Mouse (Mus musculus) hindbrain, embryonic 10.5 days (tissue): ENCODE results near the gene Scg2. TPM values are rescaled to one million over a fixed set of nuclear protein-coding genes. Genes with fewer than 3 reads are reported as not detected.

ENCODE experiments used
- DNase-seq: peaks from one replicate; pipeline ENCODE4 v3.0.0-alpha.2; 2017; ENCODE audit warnings: low spot score
- H3K27ac ChIP-seq: fragments of 300-500 bp; sonication (generic); 2 replicates; pipeline ENCODE4 v1.5.1; 2016; ENCODE audit warnings: mild to moderate bottlenecking, moderate library complexity
- H3K27me3 ChIP-seq: fragments of 300-500 bp; sonication (generic); 2 replicates; pipeline ENCODE4 v1.6.1; 2016; ENCODE audit warnings: mild to moderate bottlenecking; ENCODE audit not compliant: poor library complexity, insufficient read depth, severe bottlenecking
- H3K36me3 ChIP-seq: fragments of 300-500 bp; sonication (generic); 2 replicates; pipeline ENCODE4 v1.6.1; 2016; ENCODE audit warnings: mild to moderate bottlenecking, moderate library complexity
- H3K4me1 ChIP-seq: fragments of 300-500 bp; sonication (generic); replicated peaks from 2 replicates; pipeline ENCODE4 v1.6.1; 2016; ENCODE audit warnings: mild to moderate bottlenecking
- H3K4me3 ChIP-seq: fragments of 300-500 bp; sonication (generic); 2 replicates; pipeline ENCODE4 v1.5.1; 2016; ENCODE audit warnings: mild to moderate bottlenecking, moderate library complexity
- H3K9me3 ChIP-seq: fragments of 300-500 bp; sonication (generic); 2 replicates; pipeline ENCODE4 v1.6.1; 2016; ENCODE audit warnings: mild to moderate bottlenecking, moderate library complexity
- WGBS: fragments of 180-500 bp; shearing (Covaris S2); methylation state at CpG from one replicate; pipeline ENCODE4 v1.1.7; 2016; 5-methylcytosine and 5-hydroxymethylcytosine counted together
- polyA plus RNA-seq: library from polyadenylated mRNA; unstranded; fragments of >200 nt; fragmentation: Nextera tagmentation; extraction: Ambion mirVana; gene quantifications from 2 replicates; pipeline ENCODE4 v1.2.1, GENCODE M21; 2016

The Scg2 gene
- polyA plus RNA-seq = 4.1 and 4.5 TPM in 2 replicates

DNA sequence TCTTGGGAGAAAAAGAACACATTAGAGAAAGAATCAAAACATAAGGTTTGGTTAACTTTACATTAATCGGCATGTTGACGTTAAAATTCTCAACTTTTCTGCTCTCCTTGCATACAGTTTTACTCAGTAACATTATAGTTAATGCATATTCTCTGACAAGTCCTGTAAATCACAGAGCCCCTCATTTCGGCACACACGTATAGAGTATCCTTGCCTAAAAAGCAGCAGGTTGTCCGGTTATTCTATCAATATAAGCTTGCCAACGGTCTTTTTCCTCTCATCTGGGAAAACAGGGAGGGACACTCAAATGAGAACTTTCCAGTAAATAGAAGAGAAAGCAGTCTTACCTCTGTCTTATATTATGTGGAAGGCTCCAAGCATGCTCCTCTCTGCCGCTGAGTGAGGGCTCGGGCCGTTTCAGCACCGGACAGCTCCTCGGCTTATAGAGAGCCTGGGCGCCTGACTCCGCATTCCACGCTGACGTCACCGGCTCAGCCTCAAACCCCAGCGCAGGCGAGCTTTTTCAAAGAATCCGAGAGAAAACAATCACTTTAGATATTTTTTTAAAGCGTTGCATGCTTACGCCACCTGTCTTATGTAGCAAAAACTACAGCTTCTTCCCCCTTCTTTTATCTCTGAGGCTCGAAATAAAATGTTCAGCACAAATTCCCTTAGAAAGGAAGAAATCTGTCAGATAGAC lies at the start of gene Scg2:
Scg2 (minus strand) TSS at position 512 of the 700 bp plus-strand sequence.
- Histone ChIP-seq H3K27me3 (no peaks in the 10 kb centered on the region), H3K9me3 (no peaks in the 10 kb centered on the region), H3K4me1 (no peaks in the 10 kb centered on the region), H3K4me3 (peak within 1 kb of the TSS; percentile 16; the same call in 1 of the 2 replicates), H3K36me3 (no peaks in the 10 kb centered on the region), H3K27ac (no peak within 1 kb of the TSS)
- 16% methylated on average over 22 of the region's 22 CpGs for WGBS
- DNase-seq = peak; percentile 88

DNA sequence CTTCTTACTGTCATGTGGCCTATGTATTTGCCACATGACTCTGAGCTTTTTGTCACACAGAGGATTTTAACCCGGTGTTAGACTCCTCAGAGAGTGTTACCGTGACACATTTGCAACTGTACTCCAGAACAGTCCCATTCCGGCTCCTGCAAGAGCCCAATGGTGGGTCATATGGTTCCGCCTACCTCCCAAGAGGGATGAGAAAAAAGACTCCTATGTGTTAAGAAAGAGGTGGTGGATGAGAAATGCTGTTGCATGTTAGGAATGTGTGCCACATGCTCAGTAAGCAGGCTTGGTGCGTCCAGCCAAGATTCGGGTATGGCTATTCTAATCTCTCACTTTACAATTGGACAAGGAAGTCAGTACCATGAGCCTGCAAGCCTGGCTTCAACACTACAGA lies 45.6 kb upstream of the Scg2 start:
- H3K27me3 ChIP-seq = no peaks in the 10 kb centered on the region
- H3K4me3 ChIP-seq = no peak overlapping the region
- no peak for DNase-seq
- no peaks in the 10 kb centered on the region for H3K36me3 ChIP-seq
- no peaks in the 10 kb centered on the region for H3K9me3 ChIP-seq
- H3K4me1 ChIP-seq = no peaks in the 10 kb centered on the region
- 89% methylated on average over 6 of the region's 6 CpGs for WGBS
- no peak overlapping the region for H3K27ac ChIP-seq

DNA sequence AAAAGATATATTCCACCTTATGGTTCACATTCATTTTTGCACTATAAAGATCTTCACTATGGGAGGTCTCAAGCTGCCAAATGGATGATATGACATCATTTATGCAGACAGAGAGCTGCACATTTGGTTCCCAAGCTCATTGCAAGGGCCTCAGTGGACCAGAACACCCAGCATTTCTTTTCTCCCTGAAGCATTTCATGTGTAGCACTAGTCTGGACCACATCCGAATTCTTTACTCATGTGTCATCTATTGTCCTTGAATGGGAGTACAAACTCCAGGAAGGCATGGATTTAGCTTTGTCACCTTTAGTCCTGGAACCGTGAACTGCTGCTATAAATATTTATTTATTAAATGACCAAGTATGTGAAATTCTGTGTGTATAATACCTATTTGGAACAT lies 30.9 kb upstream of the Scg2 start:
- H3K27ac ChIP-seq = no peak overlapping the region
- peaks cover 5% of the 10 kb centered on the region; the same call in 1 of the 2 replicates for H3K9me3 ChIP-seq
- DNase-seq = no peak
- no peaks in the 10 kb centered on the region for H3K36me3 ChIP-seq
- WGBS = 85% methylated on average over 2 of the region's 2 CpGs
- no peak overlapping the region for H3K4me3 ChIP-seq
- H3K27me3 ChIP-seq = no peaks in the 10 kb centered on the region
- H3K4me1 ChIP-seq = 0 out of 2 replicates have a peak, but pooled peaks cover 3% of the 10 kb centered on the region

DNA sequence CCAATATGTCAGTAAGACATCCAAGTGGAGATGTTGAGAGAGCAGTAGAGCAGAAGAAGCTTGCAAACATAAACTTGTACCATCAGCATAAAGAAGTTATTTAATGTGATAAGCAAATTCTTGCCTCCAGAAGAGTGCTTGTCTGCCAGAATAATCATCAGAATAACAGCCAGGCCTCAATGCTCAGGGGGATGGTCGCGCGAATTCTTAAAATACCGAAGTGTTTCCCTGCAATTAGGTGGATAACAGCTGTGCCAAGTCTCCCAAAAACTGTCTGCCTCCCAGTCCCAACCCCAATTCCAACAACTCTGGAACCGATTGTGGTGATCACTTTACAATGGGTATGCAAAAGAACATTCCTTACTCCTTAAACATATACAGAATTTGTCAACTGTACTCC lies 30.0 kb upstream of the Scg2 start:
- 0 out of 2 replicates have a peak, but pooled peaks cover 3% of the 10 kb centered on the region for H3K4me1 ChIP-seq
- H3K27ac ChIP-seq = no peak overlapping the region
- H3K9me3 ChIP-seq = peaks cover 5% of the 10 kb centered on the region; the same call in 1 of the 2 replicates
- H3K36me3 ChIP-seq = no peaks in the 10 kb centered on the region
- 82% methylated on average over 5 of the region's 5 CpGs for WGBS
- H3K4me3 ChIP-seq = no peak overlapping the region
- H3K27me3 ChIP-seq = no peaks in the 10 kb centered on the region
- no peak for DNase-seq

DNA sequence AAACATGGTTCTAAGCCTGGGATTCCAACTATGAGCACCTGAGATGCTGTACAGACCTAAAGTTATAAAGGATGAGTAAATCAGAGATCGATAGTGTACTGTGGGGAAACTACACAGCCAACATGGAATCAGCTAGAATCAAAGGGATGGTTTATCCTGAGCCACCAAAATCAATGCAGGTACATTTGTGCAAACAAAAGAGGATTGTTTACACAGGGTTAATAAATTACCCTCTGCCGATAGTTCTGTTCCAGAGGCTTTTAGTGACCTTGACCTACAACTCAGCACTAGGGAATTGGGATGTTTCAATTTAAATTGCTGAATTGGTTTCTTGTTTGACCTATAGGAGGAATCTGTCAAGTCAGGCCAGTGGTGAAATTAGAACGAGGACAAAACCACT lies 26.7 kb upstream of the Scg2 start:
- 70% methylated on average over 3 of the region's 3 CpGs for WGBS
- H3K36me3 ChIP-seq = no peaks in the 10 kb centered on the region
- no peaks in the 10 kb centered on the region for H3K9me3 ChIP-seq
- no peaks in the 10 kb centered on the region for H3K27me3 ChIP-seq
- DNase-seq = no peak
- H3K4me3 ChIP-seq = no peak overlapping the region
- 0 out of 2 replicates have a peak, but pooled peaks cover 3% of the 10 kb centered on the region for H3K4me1 ChIP-seq
- H3K27ac ChIP-seq = no peak overlapping the region

DNA sequence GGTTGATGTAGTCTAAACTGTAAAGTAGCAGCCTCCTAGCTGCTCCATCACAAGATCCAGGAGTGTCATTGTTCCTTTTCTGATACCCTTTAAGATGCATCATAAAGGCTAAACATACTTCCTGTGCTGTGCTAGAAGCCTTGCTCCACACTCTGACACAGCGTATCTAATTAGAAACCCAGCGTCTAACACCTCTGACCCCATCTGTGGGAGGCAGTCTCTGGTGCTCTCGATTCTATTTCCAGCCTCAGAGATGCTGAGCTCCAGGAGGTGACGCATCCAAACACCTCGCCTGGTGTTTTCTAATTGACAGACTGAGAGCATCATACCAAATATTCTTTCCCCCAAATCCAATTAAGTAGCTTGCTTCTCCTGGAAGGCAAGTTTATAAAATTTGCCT lies 18.6 kb upstream of the Scg2 start:
- no peak overlapping the region for H3K4me3 ChIP-seq
- H3K9me3 ChIP-seq = no peaks in the 10 kb centered on the region
- 0 out of 2 replicates have a peak, but pooled peaks cover 4% of the 10 kb centered on the region for H3K27me3 ChIP-seq
- 22% methylated on average over 5 of the region's 5 CpGs for WGBS
- DNase-seq = peak; percentile 11
- H3K27ac ChIP-seq = no peak overlapping the region
- H3K36me3 ChIP-seq = no peaks in the 10 kb centered on the region
- H3K4me1 ChIP-seq = peaks cover 20% of the 10 kb centered on the region

DNA sequence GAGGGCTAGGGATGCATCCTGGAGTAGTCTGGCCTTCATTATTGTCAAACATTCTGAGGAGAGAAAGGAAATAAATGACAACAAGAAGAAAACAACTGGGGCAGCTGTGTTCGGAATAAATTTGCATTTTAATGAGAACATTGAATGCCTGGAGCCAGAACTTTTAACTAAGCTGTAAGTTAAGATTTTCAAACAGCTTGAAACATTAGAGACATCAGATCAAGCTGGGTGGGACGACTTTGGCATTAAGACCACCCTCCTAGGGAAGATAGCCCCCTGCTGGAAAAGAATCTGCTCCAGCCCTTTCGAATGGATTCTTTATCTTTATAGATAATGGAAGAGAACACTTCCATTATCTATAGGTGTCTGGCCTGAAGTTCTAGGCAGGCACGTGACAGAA lies 14.2 kb upstream of the Scg2 start:
- 7% methylated on average over 4 of the region's 4 CpGs for WGBS
- peaks cover 4% of the 10 kb centered on the region; the same call in 1 of the 2 replicates for H3K27me3 ChIP-seq
- H3K36me3 ChIP-seq = no peaks in the 10 kb centered on the region
- H3K4me1 ChIP-seq = peaks cover 38% of the 10 kb centered on the region
- H3K27ac ChIP-seq = no peak overlapping the region
- DNase-seq = no peak
- no peak overlapping the region for H3K4me3 ChIP-seq
- no peaks in the 10 kb centered on the region for H3K9me3 ChIP-seq

DNA sequence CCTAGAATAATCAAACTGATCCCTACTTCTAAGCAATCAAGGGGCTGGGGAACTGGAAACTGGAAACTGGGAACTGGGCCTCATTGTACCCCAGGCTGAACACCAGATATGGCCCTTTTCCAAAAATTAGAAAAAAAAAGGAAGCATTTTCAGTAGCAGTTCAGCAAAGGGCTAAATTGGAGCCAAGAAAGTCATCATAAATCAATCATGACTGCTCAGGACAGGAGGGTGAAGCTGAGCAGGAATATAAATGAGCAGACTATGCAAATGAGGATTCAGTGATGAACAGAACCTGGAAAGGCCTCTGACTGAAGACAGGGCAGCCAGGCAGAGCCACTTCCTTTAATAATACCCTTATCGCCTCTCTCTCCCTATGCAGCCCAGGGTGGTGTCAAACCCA lies 12.4 kb upstream of the Scg2 start:
- no peak for DNase-seq
- Histone ChIP-seq H3K36me3 (no peaks in the 10 kb centered on the region), H3K27me3 (peaks cover 4% of the 10 kb centered on the region; the same call in 1 of the 2 replicates), H3K4me1 (peaks cover 30% of the 10 kb centered on the region), H3K9me3 (no peaks in the 10 kb centered on the region), H3K4me3 (no peak overlapping the region), H3K27ac (no peak overlapping the region)
- WGBS = 61% methylated on average over 1 of the region's 1 CpGs

DNA sequence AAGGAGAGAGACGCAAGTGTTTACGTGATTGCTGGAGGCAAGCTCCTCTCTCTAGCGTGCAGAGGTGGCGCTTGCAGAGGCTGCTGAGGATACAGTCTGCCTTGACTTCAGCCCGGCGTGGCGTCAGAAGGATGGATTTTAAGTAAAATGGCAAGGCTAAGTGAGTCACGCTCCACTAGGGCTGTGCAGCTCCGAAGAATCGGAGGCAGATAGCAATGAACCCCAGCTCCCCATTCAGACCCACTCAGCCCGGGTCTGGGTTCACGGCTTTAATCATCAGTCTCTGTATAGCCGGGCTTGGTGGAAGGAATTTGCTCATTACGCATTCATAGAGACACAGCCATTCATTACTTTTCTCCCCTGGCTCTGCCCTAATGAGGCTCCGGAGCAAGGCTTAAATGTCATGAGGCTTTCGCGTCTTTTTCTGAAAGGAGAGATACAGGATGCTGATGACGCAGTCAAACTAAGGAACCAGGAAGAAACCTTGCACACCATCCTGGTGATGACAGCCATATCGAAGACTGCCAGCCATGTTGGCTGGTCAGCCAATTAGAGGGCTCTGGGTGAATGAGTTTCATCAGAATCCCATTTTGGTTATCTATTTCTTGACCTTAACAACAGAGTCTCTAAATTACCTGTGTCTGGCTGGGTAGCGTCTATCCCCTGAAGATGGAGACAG lies 10.6 kb upstream of the Scg2 start:
- WGBS = 20% methylated on average over 20 of the region's 20 CpGs
- peak overlapping the region; percentile 64; the same call in 1 of the 2 replicates for H3K27ac ChIP-seq

DNA sequence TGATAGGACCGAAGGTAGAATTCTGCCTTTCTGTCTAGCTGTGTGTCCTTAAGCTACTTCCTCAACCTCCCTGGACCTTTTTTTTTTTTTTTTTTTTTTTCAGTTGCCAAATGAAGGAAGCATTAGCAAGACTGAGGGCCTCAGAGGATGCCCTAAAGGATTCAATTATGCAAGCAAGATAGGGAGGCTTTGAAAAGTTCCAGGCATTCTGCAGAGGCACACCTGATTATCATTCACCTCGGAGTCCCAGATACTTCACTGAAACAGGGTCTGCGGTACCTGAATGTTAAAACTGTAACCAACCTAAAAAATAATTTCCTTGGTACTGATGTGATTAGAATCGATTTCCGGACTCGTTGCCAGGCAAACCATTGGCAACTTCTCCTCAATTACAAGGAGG lies 10.0 kb upstream of the Scg2 start:
- H3K27ac ChIP-seq = peak overlapping the region; percentile 64; the same call in 1 of the 2 replicates
- 23% methylated on average over 6 of the region's 6 CpGs for WGBS

More for the DNA sequence above, 10.6 kb upstream of the Scg2 start:
- H3K4me1 ChIP-seq = peaks cover 30% of the 10 kb centered on the region
- H3K4me3 ChIP-seq = peak overlapping the region; percentile 46
- H3K27me3 ChIP-seq = no peaks in the 10 kb centered on the region; the same call in 1 of the 2 replicates
- peak; percentile 12 for DNase-seq
- no peaks in the 10 kb centered on the region for H3K9me3 ChIP-seq
- H3K36me3 ChIP-seq = no peaks in the 10 kb centered on the region

DNA sequence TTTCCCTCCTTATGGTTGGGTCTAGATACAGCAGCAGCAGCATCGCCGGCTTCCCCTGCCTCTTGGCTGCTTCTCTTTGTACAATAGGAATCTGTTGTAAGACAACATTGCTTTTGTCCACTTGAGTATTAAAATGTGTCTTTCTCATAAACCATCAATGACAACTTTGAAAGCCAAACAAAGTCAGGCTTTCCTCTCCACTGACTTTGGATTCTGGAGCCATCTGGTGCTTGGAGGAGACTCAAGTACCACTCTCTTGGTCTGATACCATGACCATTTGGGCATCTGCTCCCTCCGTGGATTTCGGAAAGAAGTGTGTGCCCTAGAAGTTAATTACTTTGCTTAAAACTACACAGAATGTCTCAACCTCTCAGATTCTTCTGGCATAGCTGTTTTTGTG lies 5.7 kb upstream of the Scg2 start:
- H3K4me3 ChIP-seq = no peak overlapping the region
- WGBS = 83% methylated on average over 4 of the region's 4 CpGs
- no peaks in the 10 kb centered on the region for H3K36me3 ChIP-seq
- H3K27ac ChIP-seq = no peak overlapping the region
- H3K27me3 ChIP-seq = no peaks in the 10 kb centered on the region
- no peaks in the 10 kb centered on the region for H3K9me3 ChIP-seq
- H3K4me1 ChIP-seq = peaks cover 6% of the 10 kb centered on the region
- DNase-seq = no peak

More for the DNA sequence above, 10.0 kb upstream of the Scg2 start:
- Histone ChIP-seq H3K4me3 (peak overlapping the region; percentile 46), H3K9me3 (no peaks in the 10 kb centered on the region), H3K27me3 (no peaks in the 10 kb centered on the region; the same call in 1 of the 2 replicates), H3K4me1 (peaks cover 30% of the 10 kb centered on the region), H3K36me3 (no peaks in the 10 kb centered on the region)
- DNase-seq = no peak

DNA sequence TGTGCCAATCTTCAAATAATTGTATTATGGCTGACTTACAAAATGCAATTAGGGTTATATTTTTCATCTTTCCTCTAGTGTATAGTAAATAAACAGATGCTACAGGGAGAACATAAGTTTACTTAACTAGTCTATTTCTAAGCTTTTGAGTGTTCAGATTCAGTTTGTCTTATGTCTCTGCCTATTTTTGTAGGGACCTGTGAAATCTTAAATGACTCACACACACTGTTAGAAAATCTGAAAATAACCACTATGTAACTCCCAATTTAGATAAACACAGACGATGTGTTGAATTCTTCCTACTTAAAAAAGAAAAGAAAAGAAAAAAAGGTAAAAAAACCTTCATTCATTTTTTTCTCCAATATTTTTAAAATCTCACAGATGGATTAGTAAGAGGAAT lies 2.2 kb downstream of the Scg2 start:
- no peaks in the 10 kb centered on the region for H3K9me3 ChIP-seq
- H3K4me1 ChIP-seq = no peaks in the 10 kb centered on the region
- H3K27me3 ChIP-seq = no peaks in the 10 kb centered on the region
- H3K27ac ChIP-seq = no peak overlapping the region
- no peaks in the 10 kb centered on the region for H3K36me3 ChIP-seq
- H3K4me3 ChIP-seq = no peak overlapping the region
- whole genome bisulfite sequencing = 97% methylated on average over 1 of the region's 1 CpGs
- no peak for DNase-seq

DNA sequence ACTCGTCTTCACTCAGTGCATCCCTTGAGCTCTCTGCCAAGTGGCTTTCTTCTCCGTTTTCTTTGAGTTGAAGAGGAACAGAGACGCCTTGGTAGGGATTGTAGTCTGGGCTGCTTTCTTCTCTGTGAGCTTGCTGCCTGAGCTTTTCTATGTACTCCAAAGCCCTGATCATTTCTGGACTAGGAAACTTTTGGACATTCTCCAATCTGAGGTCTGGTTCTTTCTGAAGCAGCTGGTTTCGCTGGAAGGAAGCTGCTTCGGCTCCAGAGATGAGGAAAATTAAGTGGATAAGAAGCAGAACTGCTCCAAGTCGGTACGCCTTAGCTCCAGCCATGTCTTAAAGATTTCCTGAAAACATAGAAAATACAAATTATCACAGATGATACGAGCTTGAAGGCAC lies 3.2 kb downstream of the Scg2 start:
- Histone ChIP-seq H3K27me3 (no peaks in the 10 kb centered on the region), H3K36me3 (no peaks in the 10 kb centered on the region), H3K4me3 (no peak overlapping the region), H3K9me3 (no peaks in the 10 kb centered on the region), H3K4me1 (no peaks in the 10 kb centered on the region), H3K27ac (no peak overlapping the region)
- DNase-seq = no peak
- 90% methylated on average over 8 of the region's 8 CpGs for WGBS
